Mouse (Mus musculus) bone marrow, adult 2 months (tissue): ENCODE measurements around the gene Cuedc2.

ENCODE experiments used
- CTCF ChIP-seq: fragments of 200-500 bp; IDR thresholded peaks from 2 replicates; pipeline ENCODE4 v1.5.1; 2011; ENCODE audit warnings: low read length, control low read depth; ENCODE audit not compliant: control insufficient read depth, insufficient read depth
- POLR2A ChIP-seq: fragments of 200-500 bp; IDR thresholded peaks from 2 replicates; pipeline ENCODE4 v1.6.1; 2011; ENCODE audit warnings: low read depth, mild to moderate bottlenecking, control low read depth, low read length, borderline replicate concordance; ENCODE audit not compliant: control insufficient read depth

DNA sequence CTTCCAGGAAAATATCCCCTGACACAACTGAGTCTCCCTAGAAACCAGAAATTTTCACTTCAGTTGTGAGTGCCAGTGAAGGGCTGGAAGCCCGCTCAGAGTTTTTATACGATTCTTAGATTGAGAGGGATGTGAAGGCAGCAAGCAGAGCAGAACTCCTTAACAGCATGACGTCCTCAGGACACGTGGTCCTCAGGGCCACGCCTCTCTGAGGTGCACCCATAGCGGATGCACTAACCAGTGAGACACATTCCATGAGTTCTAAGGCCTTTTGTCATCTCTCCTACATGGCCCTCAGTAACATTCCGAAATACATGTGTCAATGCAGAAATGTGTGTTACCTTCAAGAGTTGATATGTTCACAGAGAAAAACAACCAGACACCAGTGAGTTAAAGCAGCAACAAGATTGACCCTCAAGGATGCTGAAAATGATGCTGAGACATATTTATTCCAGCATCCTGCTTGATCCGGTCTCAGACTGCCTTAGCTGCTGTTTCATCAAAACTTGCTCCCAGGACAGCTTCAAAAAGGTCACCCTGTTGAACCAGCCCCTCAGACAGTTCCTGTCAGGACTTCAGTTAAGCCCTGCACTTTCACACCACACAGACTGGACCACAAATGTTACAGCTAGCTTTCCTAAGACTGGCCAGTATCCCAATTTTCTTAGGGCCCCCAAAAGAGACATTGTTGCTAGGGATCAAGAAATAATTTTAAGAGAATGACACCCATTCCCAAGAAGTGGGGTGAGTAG, 38.0 kb downstream of the Cuedc2 start:
- no peak for TF ChIP-seq CTCF
- TF ChIP-seq POLR2A: no peak
